Mouse (Mus musculus): ENCODE data around the gene Bpi.

The Bpi gene

DNA sequence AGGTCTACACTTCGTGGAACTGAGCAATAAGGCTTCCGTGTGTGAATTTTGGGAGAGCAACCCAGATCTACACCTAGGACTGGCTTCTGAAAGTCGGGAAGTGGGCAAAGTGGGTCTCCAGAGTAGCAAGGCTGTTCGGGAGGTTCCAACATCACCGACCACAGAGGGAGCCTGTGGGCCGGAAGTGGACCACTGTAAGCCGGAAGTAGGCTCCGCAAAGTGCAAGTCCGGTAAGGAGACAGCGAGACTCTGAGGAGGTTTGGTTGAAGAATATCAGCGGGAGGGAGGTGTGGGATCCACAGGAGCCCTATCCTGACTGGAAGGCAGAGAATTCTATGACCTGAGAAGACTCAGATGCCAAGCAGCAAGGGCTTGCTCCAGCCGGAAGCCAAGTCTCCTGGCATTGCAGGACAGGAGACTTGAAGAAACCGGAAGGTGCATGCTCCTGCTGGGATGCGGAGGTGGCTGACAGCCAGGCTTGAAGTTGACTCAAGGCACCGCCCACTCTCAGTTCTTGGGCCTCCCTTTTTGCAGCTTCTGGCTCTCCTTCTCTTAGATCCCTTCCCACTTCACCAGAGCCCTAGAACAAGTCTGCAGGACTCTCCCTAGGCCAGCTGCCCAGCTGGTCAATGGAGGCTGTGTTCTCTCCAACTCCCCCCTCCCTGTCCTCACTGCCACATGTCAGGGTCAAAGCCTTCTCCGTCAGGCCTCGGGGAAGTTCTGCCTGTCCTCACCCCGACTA is 14.6 kb upstream of the Bpi start:
- peak; percentile 70 for DNase-seq

DNA sequence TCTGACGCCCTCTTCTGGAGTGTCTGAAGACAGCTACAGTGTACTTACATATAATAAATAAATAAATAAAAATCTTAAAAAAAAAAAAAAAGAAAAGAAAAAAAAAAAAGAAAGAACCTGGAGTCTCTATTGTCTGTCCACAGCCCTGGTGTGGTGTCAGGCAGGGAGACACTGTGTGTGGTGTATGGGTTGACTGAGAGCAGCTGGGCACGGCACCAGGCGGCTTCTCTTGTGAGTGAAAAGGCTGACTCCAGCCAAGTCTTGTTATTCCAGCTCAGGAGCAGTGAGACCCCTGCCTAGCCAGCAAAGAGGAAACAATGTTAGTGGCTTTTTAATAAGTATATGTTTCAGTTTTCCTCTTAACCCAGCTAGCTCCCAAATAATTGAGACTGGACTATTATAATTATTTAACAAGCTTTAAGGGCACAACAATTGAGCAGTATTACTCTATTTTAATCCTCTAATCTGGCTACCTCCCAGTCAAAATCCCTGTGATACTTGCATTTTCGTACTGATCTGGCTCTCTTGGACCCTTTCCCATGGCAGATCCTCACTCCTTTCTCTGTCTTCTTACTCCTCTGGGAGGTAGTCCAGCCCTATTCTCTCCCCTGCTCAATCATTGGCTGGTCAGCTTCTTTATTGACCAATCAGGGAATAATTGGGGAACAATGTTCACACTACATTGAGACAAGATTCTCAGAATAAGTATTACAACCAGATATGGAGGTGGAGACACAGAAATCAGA is 12.6 kb upstream of the Bpi start:
- DNase-seq = no peak

DNA sequence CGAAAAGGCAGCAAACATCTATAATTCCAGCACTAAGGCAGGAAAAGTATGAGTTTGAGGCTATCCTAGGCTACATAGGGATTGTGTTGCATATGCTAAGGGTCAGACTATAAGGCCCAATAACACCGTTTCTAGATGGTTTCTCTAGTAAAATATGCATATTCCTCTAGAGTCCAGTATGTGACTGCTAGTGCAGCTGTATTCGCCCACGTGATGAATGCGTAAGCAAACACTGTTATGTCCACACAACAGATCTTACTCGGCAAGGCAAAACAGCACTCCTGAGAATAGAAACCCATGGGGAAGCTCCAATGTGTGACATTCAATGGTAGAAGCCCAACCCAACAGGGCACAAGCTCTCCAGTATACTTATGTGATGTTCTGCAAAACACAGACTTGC is 10.0 kb upstream of the Bpi start:
- no peak for DNase-seq

DNA sequence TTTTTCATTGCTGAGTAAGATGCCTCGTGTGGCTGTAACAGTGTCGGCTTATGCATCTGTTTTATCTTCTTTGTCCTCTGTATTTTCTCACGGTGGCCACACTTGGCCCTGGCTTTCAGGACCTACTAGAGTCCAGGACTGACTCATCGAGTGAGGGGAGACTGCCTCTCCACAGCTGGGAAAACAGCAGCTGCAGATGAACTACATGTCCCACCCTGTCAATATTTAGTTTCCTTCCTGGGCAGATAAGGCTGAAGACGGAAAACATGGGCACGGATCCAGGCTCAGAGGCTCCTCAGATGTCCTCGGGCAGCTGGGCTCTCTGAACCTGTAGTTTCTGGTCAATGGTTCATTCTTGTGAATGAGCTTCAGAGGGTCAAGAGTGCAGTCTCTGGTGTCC is 9.6 kb upstream of the Bpi start:
- no peak for DNase-seq

DNA sequence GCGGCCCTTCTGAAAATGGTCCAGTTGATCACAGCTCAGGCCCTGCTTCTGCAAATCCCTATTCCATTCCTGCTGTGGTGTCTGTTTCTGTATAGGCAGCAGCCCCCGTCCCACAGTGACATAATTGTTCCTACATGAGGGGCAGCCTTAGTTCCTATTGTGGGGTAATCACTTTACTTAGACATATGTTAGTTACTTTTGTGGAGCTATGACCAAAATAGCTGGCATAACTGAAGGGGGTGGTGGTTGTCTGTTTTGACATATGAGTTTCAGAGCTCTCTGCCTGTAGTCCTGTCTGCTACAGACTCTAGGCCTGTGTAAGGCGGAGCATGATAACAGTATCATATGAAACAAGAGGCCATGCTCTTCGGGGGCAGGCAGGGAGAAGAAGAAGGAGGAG is 7.3 kb upstream of the Bpi start:
- no peak for DNase-seq

DNA sequence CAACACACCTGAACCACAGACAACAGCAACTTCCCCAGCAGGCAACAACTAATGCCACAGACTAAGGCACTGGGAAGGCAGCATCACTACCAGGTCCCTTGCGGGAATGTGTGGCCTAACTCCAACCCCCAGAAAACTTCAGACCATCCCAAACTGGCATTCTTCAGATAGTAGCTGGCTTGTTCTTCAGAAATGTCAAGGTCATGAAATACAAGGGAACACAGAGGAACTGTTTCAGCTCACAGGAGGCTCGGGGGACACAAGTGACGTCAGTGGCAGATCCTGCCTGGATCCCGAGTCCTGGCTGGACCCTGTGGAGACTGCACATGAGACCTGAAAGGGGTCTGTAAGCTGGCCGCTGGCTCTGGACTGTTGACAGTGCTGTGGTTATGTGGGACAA is 4.1 kb upstream of the Bpi start:
- no peak for DNase-seq

DNA sequence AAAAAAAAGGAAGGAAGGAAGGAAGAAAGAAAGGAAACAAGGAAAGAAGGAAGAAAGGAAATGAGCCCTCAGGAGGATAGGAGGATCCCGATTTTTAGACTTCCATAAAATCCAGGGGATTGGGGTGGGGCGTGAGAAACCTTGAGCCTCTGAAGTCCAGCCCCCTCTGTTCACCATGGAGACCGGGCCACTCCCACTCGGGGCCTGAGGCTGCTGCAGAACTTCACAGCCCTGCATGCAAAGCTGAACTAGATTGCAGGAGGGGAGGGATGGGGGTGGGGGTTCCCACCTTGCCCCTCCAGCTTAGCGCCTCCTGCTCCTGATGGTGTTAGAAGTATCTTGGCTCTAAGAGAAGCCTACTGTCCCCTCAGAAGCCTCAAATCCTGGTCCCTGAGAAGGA is 1.0 kb upstream of the Bpi start:
- no peak for DNase-seq

DNA sequence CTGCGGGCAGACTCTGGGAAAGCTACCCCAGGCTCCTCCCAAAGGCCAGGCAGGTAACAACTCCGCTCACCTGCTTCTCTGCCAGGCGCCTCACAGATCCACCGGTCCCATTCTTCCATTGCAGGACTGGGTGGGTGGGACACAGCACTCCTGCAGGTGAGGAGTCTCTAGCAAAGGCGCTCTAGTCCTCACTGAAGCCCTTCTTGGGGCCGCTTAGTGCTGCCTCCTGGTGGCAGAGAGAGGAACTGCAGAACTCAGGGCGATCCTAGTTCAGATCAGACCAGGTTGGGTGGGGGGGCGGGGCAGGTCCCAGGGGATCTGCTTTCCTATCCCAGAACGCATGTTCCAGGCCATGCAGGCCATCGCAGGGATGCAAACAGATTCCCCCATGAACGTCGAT is 887 bp downstream of the Bpi start:
- DNase-seq = peak; percentile 68

DNA sequence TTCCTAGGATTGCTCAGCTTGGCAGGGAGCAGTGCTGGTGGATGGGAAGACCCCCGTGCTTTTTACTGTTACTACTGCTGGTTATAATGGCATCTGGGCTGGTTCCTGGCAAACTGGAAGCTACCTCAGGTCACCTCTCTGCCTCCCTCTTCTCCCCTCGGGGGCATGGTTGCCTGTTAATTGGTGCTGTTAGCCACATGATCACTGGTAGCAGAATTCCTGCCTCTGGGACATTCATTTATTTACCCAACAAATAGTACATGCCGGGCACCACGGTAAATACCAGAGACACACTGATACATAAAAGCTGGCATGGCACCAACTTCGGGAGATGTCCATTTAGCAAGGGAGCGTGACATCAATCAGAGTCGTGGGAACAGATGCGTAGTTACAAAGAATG is 1.6 kb downstream of the Bpi start:
- no peak for DNase-seq

DNA sequence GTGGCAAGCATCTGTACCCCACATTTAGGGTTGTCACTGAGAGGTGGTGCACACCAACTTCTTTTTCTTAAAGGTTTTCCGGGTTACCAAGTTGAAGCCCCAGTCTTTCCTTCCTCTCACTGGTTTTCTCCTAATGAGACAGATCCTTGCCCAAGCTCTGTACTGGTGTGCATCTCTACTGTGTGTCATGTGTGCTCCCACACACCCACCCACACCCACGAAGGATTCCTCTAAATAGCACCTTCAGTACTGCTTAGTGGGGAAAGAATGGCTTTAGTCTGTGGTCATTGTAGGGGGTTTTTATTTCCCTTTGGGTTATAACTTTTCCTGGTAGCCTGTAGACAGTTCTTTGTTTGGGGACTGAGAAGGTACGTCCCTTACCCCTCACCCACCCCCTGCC is 7.0 kb downstream of the Bpi start:
- no peak for DNase-seq

DNA sequence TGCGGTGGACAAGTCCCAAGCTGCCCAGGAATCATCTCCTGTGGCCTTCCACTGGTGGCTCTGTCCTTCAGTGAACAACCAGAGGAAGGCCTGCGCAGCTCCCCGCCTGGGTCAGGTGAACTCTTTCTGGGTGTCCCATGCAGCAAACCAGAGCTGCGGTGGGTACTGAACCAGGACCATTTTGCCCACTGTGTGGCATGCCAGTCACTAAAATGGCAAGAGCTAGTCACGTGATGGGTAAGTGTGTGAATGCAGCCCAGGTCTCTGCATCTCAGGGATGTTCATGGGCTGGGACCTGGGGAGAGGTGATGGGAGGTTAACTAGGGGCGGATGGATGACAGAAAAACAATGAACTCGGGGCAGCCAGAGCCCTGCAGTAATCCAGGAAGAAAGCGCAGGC is 12.1 kb downstream of the Bpi start:
- no peak for DNase-seq

DNA sequence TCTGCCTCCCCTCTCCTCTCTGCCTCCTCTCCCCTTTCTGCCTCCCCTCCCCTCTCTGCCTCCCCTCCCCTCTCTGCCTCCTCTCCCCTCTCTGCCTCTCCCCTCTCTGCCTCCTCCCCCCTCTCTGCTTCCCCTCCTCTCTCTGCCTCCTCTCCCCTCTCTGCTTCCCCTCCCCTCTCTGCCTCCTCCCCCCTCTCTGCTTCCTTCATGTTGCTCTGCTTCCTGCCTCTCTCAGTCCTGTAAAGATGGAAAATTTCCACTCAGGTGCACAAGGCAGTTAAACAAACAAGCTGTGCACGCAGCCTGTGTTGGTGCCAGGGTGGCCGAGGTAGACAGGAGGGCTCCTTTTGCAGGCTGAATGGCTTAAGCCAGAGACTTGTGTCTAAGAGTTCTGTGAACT is 15.8 kb downstream of the Bpi start:
- no peak for DNase-seq

DNA sequence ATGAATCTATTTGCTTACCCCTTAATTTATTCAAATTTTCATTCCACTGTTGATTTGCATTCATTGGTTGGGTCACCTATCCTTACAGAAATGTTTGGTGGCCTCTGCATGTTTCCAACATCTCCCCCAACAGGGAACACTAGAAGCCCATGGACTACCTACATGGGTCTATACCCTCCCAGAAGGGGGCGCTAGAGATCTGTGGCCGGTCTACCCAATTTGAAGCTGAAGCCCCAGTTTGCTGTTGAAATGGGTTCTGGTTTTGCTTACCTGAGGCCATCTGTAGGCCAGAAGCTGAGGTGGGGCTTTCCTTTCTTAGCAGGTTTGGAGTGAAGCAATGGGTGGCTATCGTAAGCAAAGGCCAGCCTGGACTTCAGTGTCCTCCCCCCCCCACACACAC is 17.5 kb downstream of the Bpi start:
- no peak for DNase-seq

DNA sequence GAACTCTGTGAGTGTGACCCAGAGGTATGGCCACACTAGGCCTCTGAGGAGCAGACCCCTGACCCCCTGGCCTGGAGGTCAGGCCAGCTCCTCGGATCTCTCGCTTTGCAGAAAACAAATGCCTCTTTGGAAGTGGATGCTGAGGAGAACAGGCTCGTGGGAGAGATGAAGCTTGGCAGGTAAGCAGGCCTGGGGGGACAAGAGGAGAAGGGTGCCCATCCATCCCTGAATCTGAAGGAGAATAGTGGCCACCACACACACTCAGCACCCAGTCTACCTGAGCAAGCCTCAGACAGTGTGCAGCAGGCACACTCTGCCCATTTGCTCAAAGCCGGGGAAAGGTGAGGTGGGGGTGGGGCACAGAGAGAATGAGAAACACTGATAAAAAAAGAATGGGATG is 17.9 kb downstream of the Bpi start:
- DNase-seq = no peak

DNA sequence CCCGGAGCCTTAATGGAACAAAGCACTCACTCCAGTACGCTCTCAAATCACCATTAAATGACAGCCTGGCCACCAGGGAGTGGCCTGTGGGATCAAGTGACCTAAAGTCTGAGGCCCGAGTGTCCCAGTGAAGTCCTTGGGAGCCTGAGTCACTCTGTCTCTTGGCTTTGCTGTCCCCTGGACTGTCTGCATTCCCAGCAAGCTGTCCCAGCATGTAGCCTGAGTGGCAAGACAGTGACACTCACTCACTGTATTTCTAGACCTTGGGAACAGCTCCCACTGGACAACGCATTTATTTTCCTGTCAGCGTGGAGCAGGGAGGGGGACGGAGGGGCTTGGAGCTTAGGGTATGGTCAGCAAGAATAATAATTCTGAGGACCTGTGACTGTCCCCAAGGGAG is 18.6 kb downstream of the Bpi start:
- no peak for DNase-seq

DNA sequence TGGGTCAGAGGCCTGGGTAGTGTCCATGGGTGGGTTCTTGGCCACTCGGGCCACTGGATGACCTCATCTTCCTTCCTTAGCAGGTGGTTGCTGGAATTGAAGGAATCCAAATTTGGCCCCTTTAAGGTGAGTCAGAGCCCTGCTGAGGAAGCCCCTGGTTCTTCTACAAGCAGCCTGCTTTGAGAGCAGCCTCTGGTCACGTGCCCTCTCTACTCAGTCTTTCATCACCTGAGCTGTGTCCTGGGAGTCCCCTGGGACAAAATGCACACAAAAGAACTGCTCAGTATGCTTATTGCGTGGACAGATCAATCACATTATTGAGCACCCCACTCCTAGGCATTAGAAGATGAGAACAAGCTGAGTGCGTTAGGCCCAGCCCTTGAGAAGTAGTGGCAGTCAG is 19.0 kb downstream of the Bpi start:
- DNase-seq = no peak

DNA sequence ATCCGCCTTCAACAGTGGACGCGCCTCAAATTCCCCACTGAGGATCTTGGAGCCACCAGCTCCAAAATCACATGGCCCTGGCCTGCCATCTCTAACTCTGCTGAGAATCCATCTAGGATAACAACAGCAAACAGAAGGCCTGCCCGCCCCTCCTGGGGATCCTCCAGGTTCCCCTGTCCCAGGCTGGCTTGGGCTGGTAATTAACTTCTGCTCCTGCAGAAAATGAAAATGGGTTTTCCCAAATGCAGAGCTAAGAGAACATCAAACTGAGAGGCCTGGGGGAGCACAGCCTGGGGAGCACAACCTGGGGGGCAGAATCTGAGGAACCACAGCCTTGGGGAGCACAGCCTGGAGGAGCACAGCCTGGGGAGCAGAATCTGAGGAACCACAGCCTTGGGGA is 21.8 kb downstream of the Bpi start:
- no peak for DNase-seq

DNA sequence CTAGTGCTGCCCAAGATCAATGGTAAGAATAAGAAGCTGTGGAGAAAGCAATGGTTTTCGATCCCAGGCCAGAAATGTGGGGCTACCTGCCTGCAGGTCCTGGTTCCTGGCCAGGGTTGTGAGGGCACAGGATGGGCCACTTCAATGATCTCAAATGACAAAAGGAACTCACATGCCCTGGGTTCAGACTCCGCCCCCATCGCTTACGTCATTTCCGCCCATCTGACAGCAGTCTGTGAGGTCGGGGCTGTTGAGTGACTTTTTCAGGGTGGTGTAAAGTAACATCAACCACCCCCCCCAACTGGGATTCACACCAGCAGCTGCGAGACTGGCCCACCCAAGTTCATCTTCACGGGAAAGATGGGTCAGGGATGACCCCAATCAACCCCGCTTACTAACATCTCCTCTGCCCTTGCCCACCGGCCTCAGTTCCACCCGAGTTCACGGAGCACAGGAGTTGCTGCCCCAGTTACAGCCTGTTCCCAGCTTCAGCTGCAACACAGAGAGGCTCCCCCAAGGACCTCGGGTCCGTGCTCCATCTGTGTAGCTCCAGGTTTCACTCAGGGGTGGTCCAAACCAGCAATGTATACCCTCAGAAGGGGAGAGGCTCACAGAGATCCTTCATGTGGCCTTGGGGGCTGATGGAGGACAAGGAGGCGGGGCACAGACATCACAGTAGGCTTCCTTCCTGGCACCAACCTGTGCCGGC is 23.8 kb downstream of the Bpi start:
- DNase-seq = no peak

DNA sequence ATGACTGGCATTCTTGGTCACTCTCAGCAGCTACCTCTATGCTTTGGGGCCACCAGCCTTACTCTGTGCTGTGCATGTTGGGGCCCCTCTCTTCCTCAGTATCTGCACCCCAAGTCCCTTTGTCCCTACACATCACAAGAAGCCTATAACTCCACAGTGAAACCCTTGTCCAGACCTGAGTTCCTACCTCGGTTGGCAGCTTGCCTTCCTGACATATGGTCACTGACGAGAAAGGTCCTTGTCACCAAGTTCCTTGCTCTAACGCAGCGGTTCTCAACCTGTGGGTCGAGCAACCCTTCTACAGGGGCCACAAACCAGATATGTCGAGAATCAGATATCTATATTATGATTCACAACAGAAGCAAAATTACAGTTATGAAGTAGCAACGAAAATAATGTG is 25.2 kb downstream of the Bpi start:
- no peak for DNase-seq

DNA sequence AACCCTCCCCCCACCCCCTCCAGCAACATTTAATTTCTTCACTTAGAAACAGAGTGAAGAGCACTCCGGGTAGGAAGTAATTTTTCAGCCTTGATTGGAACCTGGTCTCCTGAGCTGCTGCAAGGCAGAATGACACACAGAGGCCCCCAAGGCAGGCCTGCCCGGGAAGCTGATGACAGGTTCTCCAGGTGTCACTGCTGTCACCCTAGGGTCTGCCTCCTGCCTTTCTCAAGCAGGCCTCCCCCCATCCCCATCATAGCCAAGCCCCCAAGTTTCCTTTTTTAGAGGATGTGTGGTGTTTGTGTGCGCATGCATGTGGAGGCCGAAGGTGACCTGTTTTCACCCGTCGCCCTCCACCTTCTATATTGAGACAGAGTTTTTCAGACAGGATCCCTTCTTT is 25.9 kb downstream of the Bpi start:
- DNase-seq = no peak

DNA sequence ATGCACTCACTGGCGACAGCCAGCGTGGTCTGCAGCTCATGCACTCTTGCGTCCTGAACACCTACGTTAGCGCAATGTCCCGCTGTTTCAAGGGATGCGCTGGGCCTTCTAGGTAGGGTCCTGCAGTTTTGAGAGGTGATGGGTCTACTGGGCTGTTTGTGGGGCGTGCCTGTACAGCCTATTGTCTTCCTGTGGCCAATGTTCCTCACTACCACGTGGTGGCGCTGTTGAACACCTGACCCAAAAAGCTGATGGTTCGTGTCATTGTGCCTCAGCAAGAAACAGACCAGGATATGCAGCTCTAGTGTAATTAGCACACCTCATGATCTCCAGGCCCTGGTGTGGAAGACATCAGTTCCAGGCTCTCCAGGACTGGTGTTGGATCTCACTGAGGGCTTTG is 26.7 kb downstream of the Bpi start:
- DNase-seq = peak; percentile 37

DNA sequence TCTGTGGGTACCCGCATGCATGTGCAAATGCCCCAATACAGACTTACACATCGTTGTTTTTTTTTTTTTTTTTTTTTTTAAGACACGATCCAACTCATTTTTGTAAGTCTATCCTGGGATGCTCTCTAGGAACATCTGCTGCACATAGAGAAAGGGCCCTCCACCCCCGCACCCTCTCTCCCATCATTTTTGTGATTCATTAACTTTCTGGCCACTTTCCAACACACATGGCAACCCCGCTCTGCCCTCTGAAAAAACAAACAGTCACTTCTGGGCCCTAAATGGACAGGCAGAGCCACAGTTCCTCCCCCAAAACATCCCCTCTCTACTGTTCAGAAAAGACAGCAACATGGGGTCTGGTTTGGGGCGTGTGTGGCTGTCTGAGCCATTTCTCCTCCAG is 27.8 kb downstream of the Bpi start:
- DNase-seq = no peak

DNA sequence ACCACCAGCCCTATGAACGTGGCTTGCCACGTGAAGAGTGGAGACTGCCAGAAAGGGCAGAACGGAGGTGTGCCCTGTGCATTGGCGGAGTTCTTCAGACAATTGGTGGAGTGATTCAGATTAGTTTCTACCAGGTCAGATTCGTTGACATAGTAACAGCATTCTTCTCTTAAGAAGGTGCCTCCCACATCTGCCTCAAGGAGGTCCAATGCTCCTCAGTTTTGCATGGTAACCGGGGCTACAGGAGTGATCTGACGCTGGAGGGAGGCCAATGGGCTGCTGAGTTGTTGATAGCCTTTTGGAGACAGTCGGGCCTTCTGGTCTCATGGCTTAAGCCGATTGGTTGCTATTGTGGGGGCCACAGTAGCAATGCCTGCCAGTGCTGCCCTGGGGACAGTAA is 37.8 kb downstream of the Bpi start:
- DNase-seq = no peak

DNA sequence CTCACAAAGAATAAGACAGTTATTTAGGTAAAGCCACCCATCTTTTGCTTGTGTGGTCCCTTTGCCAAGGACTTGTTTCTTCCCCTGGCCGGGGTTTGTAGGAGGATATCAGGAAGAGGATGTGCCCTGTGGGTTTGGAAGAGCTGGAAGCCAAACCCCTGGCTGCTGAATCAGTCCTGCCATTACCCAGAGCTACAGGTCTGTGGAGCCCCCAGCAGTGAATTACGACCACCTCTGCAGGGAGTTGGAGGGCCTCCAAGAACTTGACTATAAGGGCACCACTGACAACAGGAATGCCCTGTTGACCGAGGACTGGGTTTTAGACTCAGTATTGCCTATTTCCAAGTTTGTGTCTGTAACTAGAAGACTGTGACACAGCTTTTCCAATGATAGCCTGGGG is 41.3 kb downstream of the Bpi start:
- no peak for DNase-seq

Data from cerebellum, adult 9-11 months (tissue).